Mouse (Mus musculus) heart, adult 9 months (tissue): ENCODE measurements at regions not wholly inside any gene's neighbourhood (a gene's known extent, or its start where the extent isn't known, plus 50 kb on each side); places are given as distances from the start of the nearest gene placed in this dataset.
A peak's percentile ranks its signal among the peaks of the same experiment; 100 is the strongest.
"Not testable (repeated sequence)": the region's sequence is repeated elsewhere in the genome, so short reads cannot be mapped to it uniquely, and the experiment has no call there.

Experiments used
- DNase-seq, 2 experiments: peaks; one replicate each; pipeline ENCODE4 v3.0.0; 2022; ENCODE audit warnings: low spot score in 2 of 2

DNA sequence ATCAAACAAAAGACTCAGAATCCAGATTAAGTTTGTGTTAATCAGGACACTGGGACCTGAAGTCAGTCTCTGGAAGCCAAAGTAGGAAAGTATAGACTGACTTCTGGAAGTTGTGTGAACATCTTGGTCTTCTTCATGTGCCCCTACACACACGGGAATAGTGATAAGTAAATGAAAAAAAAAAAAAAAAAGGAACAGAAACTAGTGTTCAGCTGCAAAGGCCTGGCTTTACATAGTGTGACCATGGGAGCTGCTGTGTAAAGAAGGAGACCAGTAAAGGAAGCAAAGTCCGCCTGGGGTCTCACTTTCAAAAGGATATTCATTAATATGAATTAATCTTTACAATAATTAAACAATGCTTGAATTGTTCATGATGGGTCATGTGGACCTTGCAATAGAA is 190.6 kb upstream of the Tmc3 start:
- no peak for DNase-seq

GRCm38 (mm10) chr7:83399668-83400067 is 185.1 kb upstream of the Tmc3 start:
- no peak for DNase-seq

DNA sequence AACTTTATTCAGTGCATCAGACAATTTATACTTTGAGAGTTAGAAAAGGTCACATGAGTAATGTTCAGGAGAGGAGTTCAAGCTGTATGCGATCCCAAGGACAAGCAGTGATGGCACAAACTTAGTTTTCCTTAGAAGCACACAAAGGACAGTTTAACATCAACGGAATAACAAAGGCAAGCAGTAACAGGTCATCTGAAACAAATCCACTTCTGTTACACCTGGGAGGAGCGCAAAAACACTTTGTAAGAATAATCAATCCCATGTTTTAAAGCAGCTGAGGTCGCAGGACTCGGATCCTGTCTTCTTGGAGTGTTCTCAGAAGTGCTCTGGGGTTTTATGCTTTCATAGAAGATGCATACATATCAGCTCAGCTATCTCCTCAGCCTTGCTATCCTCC is 183.7 kb upstream of the Tmc3 start:
- no peak for DNase-seq

DNA sequence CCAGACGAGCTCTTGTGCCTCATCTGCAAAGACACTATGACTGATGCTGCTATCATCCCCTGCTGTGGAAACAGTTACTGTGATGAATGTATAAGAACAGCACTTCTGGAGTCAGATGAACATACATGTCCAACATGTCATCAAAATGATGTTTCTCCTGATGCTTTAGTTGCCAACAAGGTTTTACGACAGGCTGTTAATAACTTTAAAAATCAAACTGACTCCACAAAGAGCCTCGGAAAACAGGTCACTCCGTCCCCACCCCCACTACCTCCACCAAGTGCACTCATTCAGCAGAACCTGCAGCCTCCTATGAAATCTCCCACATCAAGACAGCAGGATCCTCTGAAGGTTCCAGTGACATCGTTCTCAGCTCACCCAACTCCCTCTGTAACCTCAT is 172.0 kb upstream of the Tmc3 start:
- DNase-seq, result peak in 1 of 2 experiments; percentile 4

GRCm38 (mm10) chr7:83429929-83430556 is 154.7 kb upstream of the Tmc3 start:
- no peak for DNase-seq

DNA sequence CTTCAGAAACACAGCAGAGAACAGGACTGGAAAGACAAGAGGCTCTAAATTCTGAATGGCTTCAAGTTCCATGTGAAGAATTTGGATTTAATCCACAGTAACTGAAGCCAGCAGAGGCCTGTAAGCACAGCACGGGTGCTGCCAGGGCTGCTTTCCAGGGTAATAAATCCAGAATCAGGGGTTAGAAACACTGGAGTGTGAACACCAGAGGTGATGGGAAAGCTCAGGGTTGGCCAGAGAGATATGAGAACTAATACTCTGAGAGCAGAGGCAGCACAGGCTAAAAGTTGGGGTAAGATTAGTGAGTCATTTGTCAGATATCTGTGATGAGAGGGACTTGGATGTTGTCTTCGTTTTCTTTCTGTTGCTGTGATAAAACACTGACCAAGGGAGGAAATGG is 153.6 kb upstream of the Tmc3 start:
- peak; percentile 39 to 41 for DNase-seq

GRCm38 (mm10) chr7:83432843-83433242 is 151.9 kb upstream of the Tmc3 start:
- no peak for DNase-seq

- DNase-seq, result no peak
Observed at GRCm38 (mm10) chr7:83433959-83434715, 150.6 kb upstream of the Tmc3 start.

DNA sequence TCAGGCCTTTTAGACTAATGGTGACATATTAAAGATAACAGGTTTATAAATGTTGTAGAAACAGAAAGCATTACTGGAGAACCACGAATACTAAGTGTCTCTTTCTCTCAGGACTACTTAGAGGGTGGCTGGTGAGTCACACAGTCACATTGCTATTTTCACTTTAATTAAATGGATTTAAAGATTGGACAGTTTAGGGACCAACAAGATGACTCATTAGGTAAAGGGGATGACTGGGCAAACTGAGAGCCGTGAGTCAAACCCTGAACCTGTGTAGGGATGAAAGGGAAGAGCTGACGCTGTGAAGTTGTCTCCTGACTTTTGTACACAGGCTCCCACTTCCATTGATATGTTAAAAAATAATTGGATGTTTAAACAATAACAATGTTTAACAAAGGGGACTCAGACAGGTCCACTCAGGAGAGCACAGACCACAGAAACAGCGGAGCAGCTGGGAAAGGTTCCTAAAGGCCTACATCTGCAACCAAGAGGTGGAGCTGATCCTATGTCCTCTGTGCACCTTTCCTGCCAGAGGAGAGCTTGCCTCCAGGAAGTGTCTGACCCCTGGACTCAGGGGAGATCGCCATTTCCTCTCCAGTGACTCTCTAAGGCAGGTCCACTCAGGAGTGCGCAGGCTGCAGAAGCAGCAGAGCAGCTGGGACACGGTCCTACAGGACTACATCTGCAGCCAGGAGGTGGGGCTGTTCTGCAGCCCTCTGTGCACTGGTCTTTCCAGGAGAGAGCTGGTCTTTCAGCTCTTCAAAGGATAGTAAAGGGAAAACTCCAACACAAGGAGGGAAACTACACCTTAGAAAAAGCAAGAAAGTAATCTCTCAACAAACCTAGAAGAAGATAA is 146.0 kb upstream of the Tmc3 start:
- DNase-seq, result no peak

GRCm38 (mm10) chr7:83443596-83444278 is 141.0 kb upstream of the Tmc3 start:
- no peak for DNase-seq

DNA sequence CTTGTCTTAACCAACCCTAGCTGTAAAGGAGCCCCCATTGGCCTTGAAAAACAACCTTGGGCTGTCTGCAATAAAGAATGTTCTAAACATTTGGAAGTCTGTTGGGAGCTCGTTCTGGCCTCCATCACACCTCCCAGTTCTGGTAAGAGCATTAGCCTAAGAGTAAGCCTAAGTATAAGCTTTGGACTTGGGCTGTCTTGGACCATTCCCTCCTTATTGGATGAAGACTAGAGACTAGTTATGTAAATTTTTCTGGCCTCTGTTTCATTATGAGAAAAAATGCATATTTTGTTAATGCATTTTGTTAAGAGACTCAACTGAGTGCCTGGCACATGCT is 140.5 kb upstream of the Tmc3 start:
- no peak for DNase-seq

DNA sequence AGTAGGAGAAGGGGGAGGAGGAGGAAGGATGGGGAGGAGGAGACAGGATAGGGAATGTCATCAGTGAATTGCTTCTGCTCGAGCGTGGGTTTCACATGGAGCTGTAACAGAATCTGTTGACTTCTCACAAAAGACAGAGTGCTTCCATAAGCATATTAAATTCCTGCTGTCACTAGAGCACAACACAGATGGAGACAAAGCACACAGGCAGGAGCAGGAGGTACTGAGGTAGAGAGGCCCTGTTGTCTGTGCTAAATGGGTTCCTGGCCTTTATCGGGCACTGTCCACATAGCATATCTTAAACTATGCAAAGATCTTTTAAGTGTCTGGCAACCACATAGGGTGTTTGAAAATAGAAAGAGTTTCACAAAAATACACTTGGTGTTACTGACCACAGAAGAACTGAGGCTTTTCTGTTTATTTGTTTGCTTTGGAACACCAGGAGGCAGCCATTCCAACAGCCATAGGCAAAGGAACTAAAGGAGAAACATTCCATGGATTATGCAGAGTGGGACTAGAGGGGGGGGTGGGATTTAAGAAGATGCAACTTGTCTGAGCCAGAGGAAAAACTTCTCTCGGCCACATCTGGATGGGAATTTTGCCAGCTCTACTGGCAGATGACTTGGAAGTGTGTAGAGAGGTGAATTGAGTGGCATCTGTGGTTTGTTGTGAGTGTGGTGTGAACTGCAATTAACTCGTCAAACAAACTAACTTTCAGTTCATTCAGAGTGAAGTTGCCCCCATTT is 139.4 kb upstream of the Tmc3 start:
- DNase-seq, result no peak

DNA sequence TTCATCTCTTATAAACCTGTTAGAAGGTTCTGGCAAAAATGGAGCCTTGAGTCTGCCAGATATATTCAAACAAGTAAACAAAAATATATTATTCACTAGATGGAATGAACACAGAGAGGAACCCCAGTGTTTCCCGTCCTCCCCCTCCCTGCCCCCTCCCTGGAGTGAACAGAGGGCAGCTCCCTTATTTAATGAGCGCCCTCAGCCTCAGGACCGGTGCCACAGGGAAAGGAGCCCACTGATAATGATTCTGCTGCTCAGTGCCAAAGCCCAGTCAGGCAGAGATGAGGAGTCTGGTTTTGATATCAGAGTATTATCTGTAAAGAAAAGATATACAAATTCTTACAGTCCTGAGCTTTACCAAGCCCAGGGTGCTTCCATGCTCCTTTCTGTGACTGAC is 134.4 kb upstream of the Tmc3 start:
- no peak for DNase-seq

- DNase-seq, result no peak
Observed at GRCm38 (mm10) chr7:83452309-83452708, 132.4 kb upstream of the Tmc3 start.

DNA sequence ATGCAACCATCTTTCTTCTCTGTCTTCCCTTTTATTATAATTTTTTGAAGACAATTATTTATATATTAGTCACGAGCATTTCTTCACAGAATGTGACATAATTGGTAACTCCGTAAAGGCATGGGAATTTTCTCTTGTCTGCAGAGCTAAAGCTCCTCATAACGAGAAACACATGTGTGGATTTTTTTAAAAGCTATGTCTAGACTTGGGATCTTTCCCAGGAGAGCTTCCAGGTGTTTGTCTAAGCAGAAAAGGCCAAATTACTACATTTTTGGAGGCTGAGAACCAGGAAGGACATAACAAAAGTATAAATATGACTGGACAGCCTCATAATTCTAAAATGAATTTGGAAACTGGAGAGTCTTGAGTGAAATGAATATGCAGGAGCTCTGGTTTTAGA is 125.2 kb upstream of the Tmc3 start:
- DNase-seq, result no peak

DNA sequence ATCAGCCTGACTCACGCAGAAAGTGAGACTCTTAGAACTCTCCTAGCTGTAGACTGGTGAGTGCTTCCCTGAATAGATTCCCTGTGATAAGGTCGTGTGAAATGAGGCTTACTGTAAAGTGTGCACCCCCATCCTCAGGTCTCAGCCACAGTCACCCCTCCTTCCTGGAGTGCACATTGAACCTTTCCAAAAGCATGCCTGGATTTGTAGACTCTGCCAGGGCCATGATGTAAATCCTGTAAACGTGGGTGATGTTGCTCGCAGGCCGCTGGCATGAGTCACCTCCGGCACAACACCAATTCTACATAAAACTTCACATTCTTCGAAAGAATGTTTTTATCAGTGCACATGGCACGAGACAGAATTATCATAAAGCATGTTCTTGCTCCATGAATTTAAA is 117.7 kb upstream of the Tmc3 start:
- DNase-seq, result no peak

- DNase-seq, result not testable (repeated sequence)
Observed at GRCm38 (mm10) chr7:83469856-83470255, 114.9 kb upstream of the Tmc3 start.

GRCm38 (mm10) chr7:83471111-83471510 is 113.6 kb upstream of the Tmc3 start:
- DNase-seq, result no peak

- DNase-seq, result no peak
Observed at GRCm38 (mm10) chr7:83474471-83474870, 110.3 kb upstream of the Tmc3 start.

DNA sequence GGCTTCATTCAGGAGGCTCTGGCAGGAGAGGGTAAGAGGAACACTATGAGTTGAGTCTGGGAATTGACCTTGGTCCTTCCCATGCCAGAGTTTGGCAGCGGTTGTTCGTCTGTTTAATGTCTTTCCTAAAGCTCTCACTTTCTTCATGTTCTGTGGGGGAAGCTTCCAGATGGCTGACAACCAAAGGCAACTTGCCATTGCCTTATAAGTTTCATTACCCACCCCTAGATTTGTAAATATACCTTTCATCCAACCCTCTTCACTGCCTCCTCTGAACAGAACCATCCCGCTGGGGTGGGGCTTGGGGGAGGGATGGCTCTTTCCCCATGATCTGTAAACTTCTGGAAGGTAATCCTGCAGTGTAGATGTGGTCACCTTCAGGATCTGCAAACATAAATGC is 109.7 kb upstream of the Tmc3 start:
- DNase-seq, result no peak

- no peak for DNase-seq
Observed at GRCm38 (mm10) chr7:83475438-83476160, 109.1 kb upstream of the Tmc3 start.
